Mouse (Mus musculus) lung, adult 2 months (tissue): Measurements from ENCODE around the gene Hnrnpk.

ENCODE experiments used
- CTCF ChIP-seq: fragments of 200-500 bp; IDR thresholded peaks from 2 replicates; pipeline ENCODE4 v1.5.1; 2011; ENCODE audit warnings: mild to moderate bottlenecking, low read length, control low read depth; ENCODE audit not compliant: insufficient read depth
- POLR2A ChIP-seq: fragments of 200-500 bp; IDR thresholded peaks from 2 replicates; pipeline ENCODE4 v1.6.1; 2011; ENCODE audit warnings: low read depth, mild to moderate bottlenecking, control low read depth, low read length, borderline replicate concordance; ENCODE audit errors: extremely low read depth

- TF ChIP-seq CTCF (no peak), POLR2A (no peak)
Measured at GRCm38 (mm10) chr13:58388379-58388778, 14.8 kb downstream of the Hnrnpk start.
